Mouse (Mus musculus): Measurements from ENCODE around the gene Gpc3.

GRCm38 (mm10) chrX:52533766-52534165 lies 80.0 kb downstream of the Gpc3 start:
- TF ChIP-seq CTCF (IDR thresholded peaks at IDR 0.05; ENCODE audit: low read depth, low read length), result no peak
- no peak for TF ChIP-seq POLR2A (IDR thresholded peaks at IDR 0.05; ENCODE audit: borderline replicate concordance, low read depth, low read length)
